ENCODE assay signal across 22 mouse cellular contexts in the genomic region with DNA sequence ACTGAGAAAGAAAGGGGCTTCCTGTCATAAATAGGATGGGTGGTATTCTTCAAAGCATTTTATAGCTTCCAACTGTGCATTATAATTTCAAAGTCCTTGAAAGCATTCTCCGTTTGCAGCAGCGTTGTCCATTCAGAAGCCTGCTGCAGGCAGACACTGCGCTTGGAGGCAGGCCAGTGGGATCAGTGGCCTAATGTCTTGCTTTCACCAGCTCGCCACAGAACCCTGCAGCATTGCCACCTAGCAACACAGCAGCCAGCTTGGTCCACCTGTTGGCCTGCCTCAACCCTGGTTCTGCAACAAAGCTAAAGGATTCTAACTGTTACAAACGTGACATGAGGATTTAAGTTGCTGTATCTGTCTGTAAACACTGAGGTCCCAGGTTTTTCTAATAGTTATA.
A peak's percentile ranks its signal among the peaks of the same experiment; 100 is the strongest.
DNase-seq lines count a peak whose midpoint lies in the region; ATAC-seq and TF ChIP-seq lines count a peak whose summit lies in the region.
"Had no signal": no experiment of that assay in that cellular context is flagged by ENCODE, and none has a peak within 500 bp of the region (broad histone marks: within the 10 kb centered on the region; RNA-seq: fewer than 3 reads in every experiment).

No protein-coding gene starts in this region.

- no peaks in the 10 kb centered on the region for H3K9me3 ChIP-seq in hindbrain, postnatal 0 days (ENCODE audit: low read length)
- no peaks in the 10 kb centered on the region for H3K9me3 ChIP-seq in hindbrain, embryonic 16.5 days (ENCODE audit: control insufficient read depth, low read length)
- no peaks in the 10 kb centered on the region for H3K9me3 ChIP-seq in midbrain, embryonic 14.5 days (ENCODE audit: control insufficient read depth, low read length)
- no peaks in the 10 kb centered on the region for H3K9me3 ChIP-seq in midbrain, embryonic 11.5 days (ENCODE audit: control insufficient read depth, low read length)
- no peaks in the 10 kb centered on the region for H3K9me3 ChIP-seq in limb, embryonic 15.5 days
- H3K9me3 ChIP-seq: embryonic facial prominence, embryonic 12.5 days; G1E; neural tube, embryonic 12.5 days had no signal

- WGBS in hindbrain, postnatal 0 days: 36% methylated on average over 5 of the region's 5 CpGs
- 45% methylated on average over 5 of the region's 5 CpGs for WGBS in hindbrain, embryonic 16.5 days
- 59% methylated on average over 5 of the region's 5 CpGs for WGBS in midbrain, embryonic 14.5 days
- 76% methylated on average over 5 of the region's 5 CpGs for WGBS in midbrain, embryonic 11.5 days
- 27% methylated on average over 5 of the region's 5 CpGs for WGBS in limb, embryonic 15.5 days

- no peak overlapping the region for H3K4me3 ChIP-seq in hindbrain, postnatal 0 days (ENCODE audit: low read length)
- H3K4me3 ChIP-seq in hindbrain, embryonic 16.5 days (ENCODE audit: low read length): no peak overlapping the region
- H3K4me3 ChIP-seq in midbrain, embryonic 14.5 days (replicated peaks; ENCODE audit: low read depth, low read length): no peak overlapping the region
- no peak overlapping the region for H3K4me3 ChIP-seq in midbrain, embryonic 11.5 days (ENCODE audit: low read depth, low read length)
- no peak overlapping the region for H3K4me3 ChIP-seq in limb, embryonic 15.5 days
- H3K4me3 ChIP-seq: embryonic facial prominence, embryonic 12.5 days; heart, adult 2 months; neural tube, embryonic 12.5 days had no signal

- H3K27ac ChIP-seq in hindbrain, postnatal 0 days: no peak overlapping the region
- no peak overlapping the region for H3K27ac ChIP-seq in hindbrain, embryonic 16.5 days (ENCODE audit: low read depth, low read length)
- no peak overlapping the region for H3K27ac ChIP-seq in midbrain, embryonic 14.5 days (replicated peaks; ENCODE audit: low read depth, low read length)
- H3K27ac ChIP-seq in midbrain, embryonic 11.5 days (ENCODE audit: low read depth, low read length): no peak overlapping the region
- H3K27ac ChIP-seq in limb, embryonic 15.5 days: 0 out of 2 replicates have a peak overlapping the region, but pooled peaks have one; percentile 17
- H3K27ac ChIP-seq: hindbrain, embryonic 14.5 days; neural tube, embryonic 12.5 days had no signal

- H3K4me2 ChIP-seq in hindbrain, postnatal 0 days (ENCODE audit: low read depth, low read length): no peak overlapping the region
- H3K4me2 ChIP-seq in hindbrain, embryonic 16.5 days (ENCODE audit: low read length): no peak overlapping the region
- no peak overlapping the region for H3K4me2 ChIP-seq in midbrain, embryonic 14.5 days (ENCODE audit: low read length)
- no peak overlapping the region for H3K4me2 ChIP-seq in midbrain, embryonic 11.5 days
- no peak overlapping the region for H3K4me2 ChIP-seq in limb, embryonic 15.5 days
- H3K4me2 ChIP-seq: embryonic facial prominence, embryonic 12.5 days; hindbrain, embryonic 14.5 days; neural tube, embryonic 12.5 days had no signal

- no peaks in the 10 kb centered on the region for H3K27me3 ChIP-seq in hindbrain, postnatal 0 days (ENCODE audit: insufficient read depth, low read length)
- H3K27me3 ChIP-seq in hindbrain, embryonic 16.5 days (replicated peaks; ENCODE audit: control insufficient read depth, insufficient read depth, low read length): no peaks in the 10 kb centered on the region
- H3K27me3 ChIP-seq in midbrain, embryonic 14.5 days (ENCODE audit: control insufficient read depth, insufficient read depth, low read length): 0 out of 2 replicates have a peak, but pooled peaks cover 2% of the 10 kb centered on the region
- no peaks in the 10 kb centered on the region for H3K27me3 ChIP-seq in midbrain, embryonic 11.5 days (ENCODE audit: control insufficient read depth, insufficient read depth, low read length)
- H3K27me3 ChIP-seq in limb, embryonic 15.5 days: no peaks in the 10 kb centered on the region
- H3K27me3 ChIP-seq: embryonic facial prominence, embryonic 12.5 days; neural tube, embryonic 12.5 days had no signal

- no peaks in the 10 kb centered on the region for H3K4me1 ChIP-seq in hindbrain, postnatal 0 days (ENCODE audit: insufficient read depth, low read length)
- H3K4me1 ChIP-seq in hindbrain, embryonic 16.5 days (ENCODE audit: control insufficient read depth, insufficient read depth, low read depth, low read length): peaks cover 8% of the 10 kb centered on the region
- H3K4me1 ChIP-seq in midbrain, embryonic 14.5 days (ENCODE audit: control insufficient read depth, insufficient read depth, low read length): peaks cover 6% of the 10 kb centered on the region; the same call in 1 of the 2 replicates
- peaks cover 11% of the 10 kb centered on the region for H3K4me1 ChIP-seq in midbrain, embryonic 11.5 days (ENCODE audit: control insufficient read depth, insufficient read depth, low read length)
- H3K4me1 ChIP-seq in limb, embryonic 15.5 days: peaks cover 81% of the 10 kb centered on the region

- DNase-seq in adrenal gland, postnatal 36 days: peak; percentile 55 to 56
- DNase-seq in adrenal gland, postnatal 4 days (ENCODE audit: low spot score in 2 of 2): no peak
- DNase-seq in hindbrain, postnatal 0 days (ENCODE audit: low spot score): peak; percentile 48
- DNase-seq in midbrain, embryonic 14.5 days: peak; percentile 34
- DNase-seq in midbrain, embryonic 11.5 days (ENCODE audit: low spot score, missing footprints): no peak
- DNase-seq in spleen, postnatal 36 days (ENCODE audit: low spot score in 2 of 2): no peak
- DNase-seq: forebrain, postnatal 0 days; gastrocnemius, postnatal 25 days; heart, adult 2 months; heart, postnatal 36 days; kidney, postnatal 36 days; liver; lung, adult 18-20 months; right cerebral cortex, postnatal 4 days; thymus, postnatal 14 days had no signal

- no peak for TF ChIP-seq CTCF in hindbrain, postnatal 0 days (IDR thresholded peaks at IDR 0.05; ENCODE audit: low read depth)

- H3K9ac ChIP-seq in hindbrain, postnatal 0 days (replicated peaks; ENCODE audit: low read length): peak overlapping the region; percentile 9; the same call in 1 of the 2 replicates
- no peak overlapping the region; the same call in 1 of the 2 replicates for H3K9ac ChIP-seq in hindbrain, embryonic 16.5 days (ENCODE audit: low read depth, low read length)
- no peak overlapping the region for H3K9ac ChIP-seq in midbrain, embryonic 14.5 days (replicated peaks; ENCODE audit: low read length)
- no peak overlapping the region for H3K9ac ChIP-seq in midbrain, embryonic 11.5 days (ENCODE audit: low read length)
- H3K9ac ChIP-seq in limb, embryonic 15.5 days: no peak overlapping the region
- H3K9ac ChIP-seq: embryonic facial prominence, embryonic 12.5 days; forebrain, postnatal 0 days; hindbrain, embryonic 14.5 days; neural tube, embryonic 12.5 days had no signal

- ATAC-seq in hindbrain, postnatal 0 days: no peak
- ATAC-seq in hindbrain, embryonic 16.5 days: no peak
- ATAC-seq in midbrain, embryonic 14.5 days (ENCODE audit: low FRiP score, low TSS enrichment): no peak
- ATAC-seq in midbrain, embryonic 11.5 days (ENCODE audit: low FRiP score): no peak
- ATAC-seq in limb, embryonic 15.5 days (ENCODE audit: insufficient number of reproducible peaks, low FRiP score, low TSS enrichment, low read depth): no peak
- ATAC-seq: forebrain, postnatal 0 days; intestine, embryonic 16.5 days had no signal

- no peaks in the 10 kb centered on the region for H3K36me3 ChIP-seq in hindbrain, postnatal 0 days (ENCODE audit: insufficient read depth, low read length)
- no peaks in the 10 kb centered on the region for H3K36me3 ChIP-seq in hindbrain, embryonic 16.5 days (ENCODE audit: control insufficient read depth, insufficient read depth, low read length)
- 0 out of 2 replicates have a peak, but pooled peaks cover 10% of the 10 kb centered on the region for H3K36me3 ChIP-seq in midbrain, embryonic 14.5 days (ENCODE audit: control insufficient read depth, insufficient read depth, low read length)
- H3K36me3 ChIP-seq in midbrain, embryonic 11.5 days (ENCODE audit: control insufficient read depth, insufficient read depth, low read length): no peaks in the 10 kb centered on the region
- peaks cover 82% of the 10 kb centered on the region for H3K36me3 ChIP-seq in limb, embryonic 15.5 days

Comparison
In these comparisons a context has a peak if more than half of its experiments do, and no peak if none do; other contexts are left out.
1. DNase-seq: peak in adrenal gland, postnatal 36 days (2 of 2), hindbrain, postnatal 0 days (single experiment) and midbrain, embryonic 14.5 days (single experiment); none in adrenal gland, postnatal 4 days (0 of 2), midbrain, embryonic 11.5 days (single experiment) and spleen, postnatal 36 days (0 of 2).